Mouse (Mus musculus): ENCODE measurements at regions not wholly inside any gene's neighbourhood (a gene's known extent, or its start where the extent isn't known, plus 50 kb on each side); places are given as distances from the start of the nearest gene placed in this dataset.

GRCm38 (mm10) chr2:57917721-57918120, 80.0 kb upstream of the Galnt5 start:
- no peak for ATAC-seq (ENCODE audit: insufficient number of reproducible peaks, insufficient read depth, low FRiP score, low TSS enrichment)
- Histone ChIP-seq H3K4me3 (no peak overlapping the region), H3K4me1 (no peaks in the 10 kb centered on the region), H3K9ac (no peak overlapping the region), H3K27me3 (no peaks in the 10 kb centered on the region), H3K9me3 (no peaks in the 10 kb centered on the region), H3K36me3 (no peaks in the 10 kb centered on the region), H3K4me2 (replicated peaks) (no peak overlapping the region), H3K27ac (no peak overlapping the region)
- 81% methylated on average over 6 of the region's 6 CpGs for WGBS

- no peak for ATAC-seq (ENCODE audit: insufficient number of reproducible peaks, insufficient read depth, low FRiP score, low TSS enrichment)
- Histone ChIP-seq H3K4me1 (no peaks in the 10 kb centered on the region), H3K4me2 (replicated peaks) (peak overlapping the region; percentile 38), H3K9me3 (no peaks in the 10 kb centered on the region), H3K27me3 (no peaks in the 10 kb centered on the region), H3K36me3 (no peaks in the 10 kb centered on the region), H3K4me3 (peak overlapping the region; percentile 22), H3K27ac (peak overlapping the region; percentile 77), H3K9ac (no peak overlapping the region)
- 20% methylated on average over 14 of the region's 14 CpGs for WGBS
Observed at GRCm38 (mm10) chr2:57919102-57919731, 78.5 kb upstream of the Galnt5 start.

- no peak for ATAC-seq (ENCODE audit: insufficient number of reproducible peaks, insufficient read depth, low FRiP score, low TSS enrichment)
- Histone ChIP-seq H3K9me3 (no peaks in the 10 kb centered on the region), H3K36me3 (no peaks in the 10 kb centered on the region), H3K9ac (no peak overlapping the region), H3K4me1 (no peaks in the 10 kb centered on the region), H3K4me2 (replicated peaks) (no peak overlapping the region), H3K27me3 (no peaks in the 10 kb centered on the region), H3K27ac (no peak overlapping the region), H3K4me3 (no peak overlapping the region)
- WGBS, result 45% methylated on average over 5 of the region's 5 CpGs
Observed at GRCm38 (mm10) chr2:57934062-57934822, 63.4 kb upstream of the Galnt5 start.

Measured in embryonic facial prominence, embryonic 12.5 days (tissue).